Mouse (Mus musculus) heart, embryonic 14.5 days (tissue): ENCODE measurements around the gene Rab24. TPM values are rescaled to one million over a fixed set of nuclear protein-coding genes. Genes with fewer than 3 reads are reported as not detected.

Experiments
- ATAC-seq: fragments of 200-750 bp; cut with Nextera tagmentation; 2 replicates; pipeline ENCODE4 v1.8.0; 2017; ENCODE audit warnings: low read depth, moderate TSS enrichment; ENCODE audit not compliant: insufficient number of reproducible peaks, insufficient read depth, low FRiP score
- H3K27ac ChIP-seq, 2 experiments: fragments of 200-500 bp in 1 of 2; fragments of 300-500 bp in 1 of 2; sonication (generic) in 1 of 2; replicated peaks in 1 of 2; 2 replicates each; pipeline ENCODE4 v1.5.1; 2012 to 2014; ENCODE audit warnings: low read depth in 2 of 2, low read length in 2 of 2, control low read depth in 1 of 2, mild to moderate bottlenecking in 1 of 2, mixed read lengths in 1 of 2; ENCODE audit not compliant: control insufficient read depth in 1 of 2, insufficient read depth in 1 of 2
- H3K27me3 ChIP-seq: fragments of 300-500 bp; sonication (generic); 2 replicates; pipeline ENCODE4 v1.6.1; 2014; ENCODE audit warnings: mild to moderate bottlenecking, low read length, control low read depth; ENCODE audit not compliant: control insufficient read depth, insufficient read depth
- H3K36me3 ChIP-seq: fragments of 300-500 bp; sonication (generic); 2 replicates; pipeline ENCODE4 v1.6.1; 2014; ENCODE audit warnings: mild to moderate bottlenecking, control low read depth, low read length, mixed read lengths; ENCODE audit not compliant: control insufficient read depth, insufficient read depth
- H3K4me1 ChIP-seq, 2 experiments: fragments of 200-500 bp in 1 of 2; fragments of 300-500 bp in 1 of 2; sonication (generic) in 1 of 2; 2 replicates each; pipeline ENCODE4 v1.6.1; 2012 to 2014; ENCODE audit warnings: low read length in 2 of 2, control low read depth in 1 of 2, mixed read lengths in 1 of 2; ENCODE audit not compliant: control insufficient read depth in 2 of 2, insufficient read depth in 2 of 2
- H3K4me2 ChIP-seq: fragments of 300-500 bp; sonication (generic); 2 replicates; pipeline ENCODE4 v1.6.1; 2014; ENCODE audit warnings: mild to moderate bottlenecking, low read length
- H3K4me3 ChIP-seq, 2 experiments: fragments of 200-500 bp in 1 of 2; fragments of 300-500 bp in 1 of 2; sonication (generic) in 1 of 2; 2 replicates each; pipeline ENCODE4 v1.5.1; 2012 to 2014; ENCODE audit warnings: low read length in 2 of 2, mild to moderate bottlenecking in 2 of 2, control low read depth in 1 of 2, low read depth in 1 of 2, moderate library complexity in 1 of 2; ENCODE audit not compliant: control insufficient read depth in 1 of 2, insufficient read depth in 1 of 2
- H3K9ac ChIP-seq: fragments of 300-500 bp; sonication (generic); 2 replicates; pipeline ENCODE4 v1.6.1; 2014; ENCODE audit warnings: mild to moderate bottlenecking, low read length
- H3K9me3 ChIP-seq: fragments of 300-500 bp; sonication (generic); 2 replicates; pipeline ENCODE4 v1.6.1; 2016; ENCODE audit warnings: low read length, control low read depth; ENCODE audit not compliant: control insufficient read depth
- WGBS: fragments of 180-500 bp; shearing (Covaris S2); extraction: QIAGEN DNeasy Blood & Tissue Kit; methylation state at CpG from one replicate; pipeline ENCODE4 v1.1.7; 2014; 5-methylcytosine and 5-hydroxymethylcytosine counted together
- polyA plus RNA-seq: library from polyadenylated mRNA; unstranded; fragments of >200 nt; fragmentation: Nextera tagmentation; extraction: Ambion mirVana; gene quantifications from 2 replicates; pipeline ENCODE4 v1.2.1, GENCODE M21; 2014

Gene Rab24
- polyA plus RNA-seq, result 73.1 and 78.7 TPM in 2 replicates

DNA sequence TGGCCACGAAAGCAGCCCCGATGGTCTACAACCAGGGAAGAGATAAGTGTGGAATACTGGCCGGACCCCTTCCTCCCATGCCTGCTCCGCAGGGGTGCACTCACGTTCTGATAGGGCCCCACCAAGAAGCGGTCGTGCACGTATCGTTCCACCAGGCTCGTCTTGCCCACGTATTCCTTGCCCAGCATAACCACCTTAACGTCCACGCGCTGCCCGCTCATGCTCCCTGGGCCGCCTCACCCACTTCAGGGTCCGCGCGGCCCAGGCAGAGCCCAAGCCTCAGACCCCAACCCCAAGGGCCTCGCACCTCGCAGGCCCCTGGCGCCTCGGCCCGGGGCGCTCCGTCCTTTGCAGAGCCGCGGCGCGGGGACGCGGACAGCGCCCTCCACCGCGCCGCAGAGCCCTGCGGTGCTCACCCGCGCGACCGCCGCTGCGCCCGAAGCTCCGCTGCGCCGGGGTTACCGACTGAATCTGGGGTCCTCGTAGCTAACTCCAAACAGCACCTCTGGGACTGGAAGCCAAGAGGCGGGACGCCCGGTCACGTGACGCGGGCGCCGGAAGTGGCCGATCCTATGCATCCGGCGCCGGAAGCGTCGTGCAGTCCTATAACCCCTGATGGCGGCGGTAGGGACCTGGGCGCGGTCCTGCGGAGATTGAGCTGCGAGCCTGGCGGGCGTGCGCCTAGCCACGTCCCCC, at the start of gene Rab24:
TSS of gene Rab24 (minus strand) at position 513 of the 696 bp plus-strand sequence.
- peak; percentile 84 for ATAC-seq
- peaks cover 76% of the 10 kb centered on the region for H3K36me3 ChIP-seq
- peak within 1 kb of the TSS; percentile 60 to 83 for H3K27ac ChIP-seq
- H3K9ac ChIP-seq, result peak within 1 kb of the TSS; percentile 95
- H3K9me3 ChIP-seq, result no peaks in the 10 kb centered on the region
- H3K27me3 ChIP-seq, result no peaks in the 10 kb centered on the region
- H3K4me1 ChIP-seq, result peaks cover 12 to 31% of the 10 kb centered on the region in 2 experiments
- peak within 1 kb of the TSS; percentile 95 for H3K4me2 ChIP-seq
- peak within 1 kb of the TSS; percentile 84 to 91 for H3K4me3 ChIP-seq
- under 1% methylated on average over 73 of the region's 73 CpGs for WGBS

DNA sequence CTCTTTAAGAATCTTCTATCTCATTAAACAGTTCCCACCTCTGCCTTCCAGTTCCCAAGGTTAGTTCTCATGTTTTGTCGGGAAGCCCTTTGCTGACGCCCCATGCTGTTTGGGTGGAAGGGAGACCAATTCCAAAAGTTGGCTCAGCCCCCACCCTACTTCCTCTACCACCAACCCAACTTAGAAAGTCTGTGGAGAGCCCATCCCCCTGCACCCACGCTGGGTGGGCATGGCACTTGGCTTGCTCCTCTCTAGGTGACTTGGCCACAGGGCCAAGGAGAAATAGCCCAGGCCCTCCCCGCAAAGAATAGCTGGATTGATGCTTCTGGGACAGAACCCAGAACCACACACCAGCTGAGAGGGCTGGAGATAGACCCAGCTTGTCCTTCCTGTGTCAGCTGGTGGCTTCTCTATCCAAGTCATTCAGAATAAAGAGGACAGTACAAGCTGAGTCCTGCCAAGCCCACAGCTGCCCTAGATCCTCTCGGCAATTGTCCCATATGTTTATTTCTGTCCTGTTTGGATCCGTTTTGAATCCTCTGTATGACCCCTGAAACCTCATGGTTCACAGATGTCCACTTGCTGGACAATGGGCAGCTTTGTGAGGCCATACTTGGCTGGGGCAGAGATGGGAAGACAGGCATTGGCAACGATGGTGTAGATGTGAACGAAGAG, 49.4 kb upstream of the Rab24 start:
- Histone ChIP-seq H3K9ac (no peak overlapping the region), H3K27me3 (peaks cover 40% of the 10 kb centered on the region), H3K4me1 (peaks cover 0 to 3% of the 10 kb centered on the region in 2 experiments; a peak in 1 of 4 replicates), H3K4me3 (no peak overlapping the region), H3K4me2 (no peak overlapping the region), H3K27ac (no peak overlapping the region), H3K36me3 (no peaks in the 10 kb centered on the region), H3K9me3 (no peaks in the 10 kb centered on the region)
- ATAC-seq, result no peak
- 66% methylated on average over 8 of the region's 8 CpGs for WGBS

DNA sequence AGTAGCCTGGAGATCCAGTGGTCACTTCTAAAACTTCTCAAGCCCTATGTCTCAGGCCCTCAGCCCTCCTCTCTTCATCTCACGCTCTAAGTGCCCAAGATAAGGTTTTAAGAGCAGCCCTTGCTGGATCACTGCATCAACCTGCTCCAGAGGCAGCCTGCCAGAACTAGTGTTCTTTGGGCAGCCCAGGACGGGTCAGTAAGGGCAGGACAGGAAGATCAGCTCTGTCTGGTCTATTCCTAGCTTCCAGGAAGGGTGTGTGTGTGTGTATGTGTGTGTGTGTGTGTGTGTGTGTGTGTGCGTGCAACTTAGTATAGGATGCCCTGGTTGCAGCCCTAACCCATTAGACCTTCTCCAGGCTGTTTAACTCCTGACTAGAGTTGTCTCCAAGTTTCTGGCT, 48.5 kb upstream of the Rab24 start:
- WGBS, result 17% methylated on average over 3 of the region's 3 CpGs
- no peaks in the 10 kb centered on the region for H3K36me3 ChIP-seq
- H3K4me1 ChIP-seq, result peaks cover 0 to 3% of the 10 kb centered on the region in 2 experiments; a peak in 1 of 4 replicates
- no peak overlapping the region for H3K4me3 ChIP-seq
- H3K27me3 ChIP-seq, result peaks cover 36% of the 10 kb centered on the region
- H3K9ac ChIP-seq, result no peak overlapping the region
- no peak for ATAC-seq
- no peak overlapping the region for H3K4me2 ChIP-seq
- H3K27ac ChIP-seq, result no peak overlapping the region
- no peaks in the 10 kb centered on the region for H3K9me3 ChIP-seq

DNA sequence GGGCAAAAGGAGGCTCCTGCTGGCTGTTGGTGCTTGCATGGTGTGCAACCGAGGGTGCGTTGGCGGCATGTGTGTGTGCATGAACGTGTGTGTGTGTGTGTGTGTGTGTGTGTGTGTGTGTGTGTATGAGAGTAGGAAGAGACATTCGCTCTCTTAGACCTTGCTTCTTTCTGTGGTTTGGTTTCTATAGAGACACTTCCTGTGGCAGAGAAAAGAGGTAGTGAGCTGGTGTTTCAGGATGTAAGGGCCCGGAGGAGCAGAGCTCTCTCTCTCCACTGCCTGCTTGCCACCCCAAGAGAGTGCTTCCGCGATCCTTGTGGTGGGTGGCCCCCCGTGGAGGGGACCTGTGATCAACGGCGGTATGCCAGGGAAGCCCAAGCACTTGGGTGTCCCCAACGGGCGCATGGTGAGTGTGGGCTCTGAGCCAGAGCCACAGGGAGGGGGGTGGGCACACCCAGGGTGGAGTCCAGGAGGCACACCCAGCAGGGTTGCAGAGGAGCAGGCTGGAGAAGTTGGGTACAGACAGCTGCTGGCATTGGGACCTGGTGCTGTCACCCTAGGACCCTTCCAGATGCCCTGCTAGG, 47.9 kb upstream of the Rab24 start, which contains the start of gene Rgs14:
TSS of gene Rgs14 (plus strand) at position 202 of the 584 bp plus-strand sequence.
- 51% methylated on average over 13 of the region's 13 CpGs for WGBS
- Histone ChIP-seq H3K4me3 (no peak within 1 kb of the TSS), H3K9me3 (no peaks in the 10 kb centered on the region), H3K4me2 (no peak within 1 kb of the TSS), H3K9ac (no peak within 1 kb of the TSS), H3K4me1 (peaks cover 0 to 3% of the 10 kb centered on the region in 2 experiments; a peak in 1 of 4 replicates), H3K36me3 (no peaks in the 10 kb centered on the region), H3K27me3 (peaks cover 30% of the 10 kb centered on the region), H3K27ac (no peak within 1 kb of the TSS)
- ATAC-seq, result no peak

DNA sequence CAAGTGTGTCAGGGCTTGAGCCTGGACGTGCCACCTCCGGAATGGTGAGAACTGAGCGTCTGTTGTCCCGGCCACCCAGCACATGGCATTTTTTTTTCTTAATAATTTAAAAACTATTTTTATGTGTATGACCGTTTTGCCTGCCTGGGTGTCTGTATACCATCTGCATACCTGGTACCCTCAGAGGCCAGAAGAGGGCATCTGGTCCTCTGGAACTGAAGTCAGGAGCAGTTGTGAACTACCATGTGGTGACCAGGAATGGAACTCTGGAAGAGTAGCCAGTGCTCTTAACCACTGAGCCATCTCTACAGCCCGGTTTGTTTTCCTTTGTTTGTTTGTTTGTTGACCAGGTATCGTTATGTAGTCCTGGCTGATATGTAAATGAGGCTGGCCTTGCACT, 46.7 kb upstream of the Rab24 start:
- 68% methylated on average over 7 of the region's 7 CpGs for WGBS
- H3K4me3 ChIP-seq, result no peak overlapping the region
- no peak overlapping the region for H3K4me2 ChIP-seq
- H3K27ac ChIP-seq, result no peak overlapping the region
- peaks cover 0 to 3% of the 10 kb centered on the region in 2 experiments; a peak in 1 of 4 replicates for H3K4me1 ChIP-seq
- peaks cover 21% of the 10 kb centered on the region for H3K27me3 ChIP-seq
- no peak overlapping the region for H3K9ac ChIP-seq
- H3K9me3 ChIP-seq, result no peaks in the 10 kb centered on the region
- no peak for ATAC-seq
- H3K36me3 ChIP-seq, result no peaks in the 10 kb centered on the region

DNA sequence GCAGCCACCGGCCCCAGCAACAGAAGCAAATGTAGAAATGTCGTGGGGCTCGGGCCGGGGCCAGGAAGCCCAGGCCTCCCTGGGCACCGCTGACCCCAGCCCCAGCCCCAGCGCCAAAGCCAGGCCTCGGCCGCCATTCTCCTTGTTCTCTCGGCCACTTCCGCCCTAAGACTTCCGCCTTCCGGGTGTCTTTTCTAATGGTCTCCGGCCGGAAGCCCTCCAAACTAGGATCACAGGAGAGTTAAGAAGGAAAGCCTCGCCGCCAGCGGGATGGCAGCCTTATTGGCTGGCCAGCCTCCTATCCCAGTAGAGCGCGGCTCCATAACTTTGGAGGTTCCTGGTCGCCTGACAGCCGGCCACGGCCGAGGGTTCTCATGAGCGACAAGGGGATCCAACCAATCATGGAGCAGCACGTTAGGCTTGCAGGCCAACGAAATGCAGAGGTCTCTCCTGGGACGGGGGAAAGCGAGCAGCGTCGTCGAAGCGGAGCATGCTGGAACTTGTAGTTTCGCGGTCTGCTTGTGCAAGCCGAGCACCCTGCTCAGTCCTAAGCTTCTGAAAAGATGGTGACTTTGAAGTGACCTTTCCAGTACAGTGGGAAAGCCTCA, 40.8 kb upstream of the Rab24 start, which contains the start of gene Lman2:
TSS of gene Lman2 (minus strand) at position 331 of the 608 bp plus-strand sequence.
- peak within 1 kb of the TSS; percentile 94 for H3K9ac ChIP-seq
- H3K4me2 ChIP-seq, result peak within 1 kb of the TSS; percentile 89
- H3K27ac ChIP-seq, result peak within 1 kb of the TSS; percentile 82 to 95
- peak; percentile 97 for ATAC-seq
- H3K9me3 ChIP-seq, result no peaks in the 10 kb centered on the region
- peaks cover 35% of the 10 kb centered on the region for H3K36me3 ChIP-seq
- peak within 1 kb of the TSS; percentile 90 to 95 for H3K4me3 ChIP-seq
- under 1% methylated on average over 35 of the region's 35 CpGs for WGBS
- H3K4me1 ChIP-seq, result peaks cover 3 to 13% of the 10 kb centered on the region in 2 experiments
- no peaks in the 10 kb centered on the region for H3K27me3 ChIP-seq

DNA sequence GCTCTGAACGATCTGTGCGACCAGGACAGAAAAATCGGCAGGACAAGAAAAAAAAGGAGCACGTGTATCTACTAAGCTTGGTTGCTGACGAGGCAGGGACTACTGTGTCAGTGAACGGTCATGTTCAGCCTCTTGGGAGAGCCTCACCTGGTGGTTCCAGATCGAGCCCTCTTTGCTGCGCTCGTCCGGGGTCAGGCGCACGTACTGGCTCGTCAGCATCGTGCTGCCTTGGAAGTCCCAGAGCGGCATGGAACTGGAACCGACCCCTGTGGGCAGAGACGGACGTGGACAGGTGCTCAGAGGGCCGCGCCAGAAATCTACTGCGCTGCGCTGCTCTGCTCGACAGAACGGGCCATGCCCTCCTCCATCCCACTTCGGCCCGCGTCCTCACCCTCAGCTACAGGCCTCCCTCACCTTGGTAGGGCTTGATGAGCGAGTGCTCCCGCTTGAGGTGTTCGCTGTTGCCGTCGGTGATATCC, 40.3 kb upstream of the Rab24 start:
- Histone ChIP-seq H3K27ac (peak overlapping the region; percentile 82 to 95), H3K4me1 (peaks cover 3 to 13% of the 10 kb centered on the region in 2 experiments), H3K9me3 (no peaks in the 10 kb centered on the region), H3K36me3 (peaks cover 36% of the 10 kb centered on the region), H3K27me3 (no peaks in the 10 kb centered on the region), H3K9ac (peak overlapping the region; percentile 94), H3K4me3 (peak overlapping the region; percentile 90 to 95), H3K4me2 (peak overlapping the region; percentile 89)
- peak; percentile 7; the same call in 1 of the 2 replicates for ATAC-seq
- 2% methylated on average over 32 of the region's 32 CpGs for WGBS
